Mouse (Mus musculus) thymus, adult 2 months (tissue): ENCODE data around the gene Macrod2. TPM values are rescaled to one million over a fixed set of nuclear protein-coding genes. Genes with fewer than 3 reads are reported as not detected.

ENCODE experiments used
- DNase-seq: peaks from one replicate; pipeline ENCODE4 v3.0.0; 2021
- H3K27ac ChIP-seq: fragments of 200-500 bp; 2 replicates; pipeline ENCODE4 v1.5.1; 2012; ENCODE audit warnings: low read length, control low read depth; ENCODE audit not compliant: control insufficient read depth, insufficient read depth
- H3K27me3 ChIP-seq: fragments of 200-500 bp; 2 replicates; pipeline ENCODE4 v1.6.1; 2012; ENCODE audit warnings: mild to moderate bottlenecking, low read length, moderate library complexity, mixed read lengths; ENCODE audit not compliant: control insufficient read depth, insufficient read depth
- H3K36me3 ChIP-seq: fragments of 200-500 bp; 2 replicates; pipeline ENCODE4 v1.6.1; 2012; ENCODE audit warnings: mild to moderate bottlenecking, low read length, moderate library complexity; ENCODE audit not compliant: control insufficient read depth, insufficient read depth
- H3K4me1 ChIP-seq: fragments of 200-500 bp; replicated peaks from 2 replicates; pipeline ENCODE4 v1.6.1; 2012; ENCODE audit warnings: low read length; ENCODE audit not compliant: control insufficient read depth, insufficient read depth
- H3K4me3 ChIP-seq: fragments of 200-500 bp; 2 replicates; pipeline ENCODE4 v1.5.1; 2012; ENCODE audit warnings: mild to moderate bottlenecking, low read length, control low read depth, moderate library complexity; ENCODE audit not compliant: control insufficient read depth, insufficient read depth
- CTCF ChIP-seq: fragments of 200-500 bp; IDR thresholded peaks from 2 replicates; pipeline ENCODE4 v1.5.1; 2012; ENCODE audit warnings: mild to moderate bottlenecking, control low read depth, low read length, moderate library complexity, borderline replicate concordance; ENCODE audit not compliant: control insufficient read depth, poor library complexity, insufficient read depth; ENCODE audit errors: extremely low read depth
- POLR2A ChIP-seq: fragments of 200-500 bp; IDR thresholded peaks from 2 replicates; pipeline ENCODE4 v1.6.1; 2012; ENCODE audit warnings: mild to moderate bottlenecking, low read length, control low read depth, moderate library complexity; ENCODE audit not compliant: control insufficient read depth, poor library complexity, insufficient read depth; ENCODE audit errors: extremely low read depth
- WGBS: fragments of 180-500 bp; shearing (Covaris S2); methylation state at CpG from one replicate; pipeline ENCODE4 v1.1.7; 2018; 5-methylcytosine and 5-hydroxymethylcytosine counted together
- polyA plus RNA-seq: library from polyadenylated mRNA; depleted of rRNA; stranded (reverse); fragments of >200 nt; gene quantifications from 2 replicates; pipeline ENCODE4 v1.2.3, GENCODE M21; 2012

Macrod2 gene
- polyA plus RNA-seq, 1 experiment = 2.3 TPM

GRCm38 (mm10) chr2:141158161-141158560 is 763.1 kb downstream of the Macrod2 start:
- no peak overlapping the region for H3K27ac ChIP-seq
- no peak for TF ChIP-seq POLR2A
- TF ChIP-seq CTCF = no peak
- 87% methylated on average over 7 of the region's 7 CpGs for WGBS
- H3K36me3 ChIP-seq = no peaks in the 10 kb centered on the region
- H3K27me3 ChIP-seq = no peaks in the 10 kb centered on the region
- H3K4me1 ChIP-seq = no peaks in the 10 kb centered on the region
- DNase-seq = no peak
- H3K4me3 ChIP-seq = no peak overlapping the region

- Histone ChIP-seq H3K4me3 (no peak overlapping the region), H3K27me3 (no peaks in the 10 kb centered on the region), H3K36me3 (no peaks in the 10 kb centered on the region), H3K27ac (no peak overlapping the region), H3K4me1 (no peaks in the 10 kb centered on the region)
- TF ChIP-seq CTCF = no peak
- TF ChIP-seq POLR2A = no peak
- DNase-seq = no peak
- 87% methylated on average over 4 of the region's 4 CpGs for WGBS
These were observed 768.8 kb downstream of the Macrod2 start for GRCm38 (mm10) chr2:141163918-141164317.

- H3K4me1 ChIP-seq = no peaks in the 10 kb centered on the region
- no peaks in the 10 kb centered on the region for H3K27me3 ChIP-seq
- DNase-seq = no peak
- no peak for TF ChIP-seq POLR2A
- TF ChIP-seq CTCF = no peak
- no peak overlapping the region for H3K27ac ChIP-seq
- no peak overlapping the region for H3K4me3 ChIP-seq
- 64% methylated on average over 3 of the region's 3 CpGs for WGBS
- no peaks in the 10 kb centered on the region for H3K36me3 ChIP-seq
These were observed 774.5 kb downstream of the Macrod2 start for GRCm38 (mm10) chr2:141169586-141169985.

GRCm38 (mm10) chr2:141173167-141173566 is 778.1 kb downstream of the Macrod2 start:
- no peak for TF ChIP-seq POLR2A
- TF ChIP-seq CTCF = no peak
- DNase-seq = no peak
- H3K4me1 ChIP-seq = no peaks in the 10 kb centered on the region
- H3K27me3 ChIP-seq = no peaks in the 10 kb centered on the region
- H3K36me3 ChIP-seq = no peaks in the 10 kb centered on the region
- WGBS = 83% methylated on average over 1 of the region's 1 CpGs
- no peak overlapping the region for H3K27ac ChIP-seq
- no peak overlapping the region for H3K4me3 ChIP-seq

GRCm38 (mm10) chr2:141173607-141174006 is 778.5 kb downstream of the Macrod2 start:
- WGBS = 91% methylated on average over 3 of the region's 3 CpGs
- no peaks in the 10 kb centered on the region for H3K27me3 ChIP-seq
- no peak overlapping the region for H3K4me3 ChIP-seq
- no peaks in the 10 kb centered on the region for H3K36me3 ChIP-seq
- no peak overlapping the region for H3K27ac ChIP-seq
- H3K4me1 ChIP-seq = no peaks in the 10 kb centered on the region
- DNase-seq = no peak
- TF ChIP-seq CTCF (no peak), POLR2A (no peak)

GRCm38 (mm10) chr2:141180656-141181055 is 785.5 kb downstream of the Macrod2 start:
- Histone ChIP-seq H3K27ac (no peak overlapping the region), H3K36me3 (no peaks in the 10 kb centered on the region), H3K27me3 (no peaks in the 10 kb centered on the region), H3K4me1 (no peaks in the 10 kb centered on the region), H3K4me3 (no peak overlapping the region)
- TF ChIP-seq POLR2A (no peak), CTCF (no peak)
- WGBS = 93% methylated on average over 1 of the region's 1 CpGs
- DNase-seq = no peak
